Mouse (Mus musculus) heart, embryonic 13.5 days (tissue): ENCODE measurements around the gene Kcnj2. TPM values are rescaled to one million over a fixed set of nuclear protein-coding genes. Genes with fewer than 3 reads are reported as not detected.

Experiments used
- polyA plus RNA-seq: library from polyadenylated mRNA; unstranded; fragments of >200 nt; fragmentation: Nextera tagmentation; extraction: Ambion mirVana; gene quantifications from 2 replicates; pipeline ENCODE4 v1.2.1, GENCODE M21; 2015

Gene Kcnj2
- polyA plus RNA-seq, 1 experiment from 2014 or later = 3.2 TPM

Other genes with a start within 250 kb of the Kcnj2 start
- gene Kcnj16, start 98.1 kb upstream of the Kcnj2 start, polyA plus RNA-seq = not detected in 2 replicates